ENCODE assay signal across 26 mouse cellular contexts in the genomic region with DNA sequence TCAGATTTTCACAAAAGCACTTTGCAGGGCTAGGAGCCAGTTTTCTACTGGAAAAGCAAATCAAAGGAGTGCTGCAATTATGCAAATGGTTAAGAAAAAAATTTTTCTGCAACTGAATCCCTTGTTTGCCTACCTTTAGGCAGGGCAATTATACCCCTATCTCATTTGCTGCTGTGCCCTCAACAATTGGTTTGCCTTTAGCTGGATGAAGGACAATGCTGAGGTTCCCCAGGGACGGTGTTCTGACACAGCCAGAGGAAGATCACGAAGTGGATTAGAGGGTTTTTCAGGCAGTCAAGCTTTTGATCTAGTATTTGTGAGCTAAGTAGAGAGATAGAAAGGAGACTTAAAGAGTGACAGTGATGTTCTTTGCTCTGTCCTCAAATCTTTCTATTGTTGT.
DNase-seq lines count a peak whose midpoint lies in the region; ATAC-seq and TF ChIP-seq lines count a peak whose summit lies in the region.
"Had no signal": no experiment of that assay in that cellular context is flagged by ENCODE, and none has a peak within 500 bp of the region (broad histone marks: within the 10 kb centered on the region; RNA-seq: fewer than 3 reads in every experiment).

No protein-coding gene starts in this region.

- 0 out of 2 replicates have a peak overlapping the region, but pooled peaks have one; percentile 2 for H3K27ac ChIP-seq in forebrain, embryonic 13.5 days
- no peak overlapping the region for H3K27ac ChIP-seq in forebrain, embryonic 15.5 days (replicated peaks)
- peak overlapping the region; percentile 40 for H3K27ac ChIP-seq in heart, embryonic 13.5 days (replicated peaks)
- no peak overlapping the region for H3K27ac ChIP-seq in heart, adult 2 months
- 0 out of 2 replicates have a peak overlapping the region, but pooled peaks have one; percentile 36 for H3K27ac ChIP-seq in midbrain, embryonic 12.5 days (replicated peaks)
- H3K27ac ChIP-seq in midbrain, embryonic 10.5 days (replicated peaks), result no peak overlapping the region
- H3K27ac ChIP-seq: hindbrain, embryonic 12.5 days; intestine, embryonic 15.5 days; limb, embryonic 12.5 days; macrophage; stomach, embryonic 15.5 days had no signal

- TF ChIP-seq POLR2A in heart, adult 2 months (IDR thresholded peaks at IDR 0.05; ENCODE audit: insufficient read depth, low read depth, low read length), result no peak

- no peak overlapping the region for H3K9ac ChIP-seq in forebrain, embryonic 13.5 days
- H3K9ac ChIP-seq in forebrain, embryonic 15.5 days (replicated peaks), result no peak overlapping the region
- no peak overlapping the region for H3K9ac ChIP-seq in heart, embryonic 13.5 days
- no peak overlapping the region for H3K9ac ChIP-seq in heart, adult 2 months (ENCODE audit: low read depth, low read length)
- no peak overlapping the region for H3K9ac ChIP-seq in midbrain, embryonic 12.5 days (replicated peaks)
- H3K9ac ChIP-seq: forebrain, postnatal 0 days; hindbrain, embryonic 12.5 days; intestine, embryonic 15.5 days; limb, embryonic 12.5 days; liver, postnatal 0 days; stomach, embryonic 15.5 days had no signal

- no peak for TF ChIP-seq EP300 in heart, adult 2 months (IDR thresholded peaks at IDR 0.05; ENCODE audit: insufficient read depth, low read depth, low read length)

- H3K36me3 ChIP-seq in forebrain, embryonic 13.5 days (ENCODE audit: poor library complexity, severe bottlenecking), result no peaks in the 10 kb centered on the region
- no peaks in the 10 kb centered on the region for H3K36me3 ChIP-seq in forebrain, embryonic 15.5 days
- H3K36me3 ChIP-seq in heart, embryonic 13.5 days, result no peaks in the 10 kb centered on the region
- no peaks in the 10 kb centered on the region for H3K36me3 ChIP-seq in heart, adult 2 months (ENCODE audit: control insufficient read depth, insufficient read depth, low read length)
- no peaks in the 10 kb centered on the region for H3K36me3 ChIP-seq in midbrain, embryonic 12.5 days
- no peaks in the 10 kb centered on the region for H3K36me3 ChIP-seq in midbrain, embryonic 10.5 days
- H3K36me3 ChIP-seq: hindbrain, embryonic 12.5 days; intestine, embryonic 15.5 days; limb, embryonic 12.5 days; stomach, embryonic 15.5 days had no signal

- no peaks in the 10 kb centered on the region for H3K79me2 ChIP-seq in heart, adult 2 months (replicated peaks; ENCODE audit: control insufficient read depth, insufficient read depth, low read length)

- H3K9me3 ChIP-seq in forebrain, embryonic 13.5 days (replicated peaks), result no peaks in the 10 kb centered on the region
- H3K9me3 ChIP-seq in forebrain, embryonic 15.5 days, result no peaks in the 10 kb centered on the region
- H3K9me3 ChIP-seq in heart, embryonic 13.5 days, result no peaks in the 10 kb centered on the region
- no peaks in the 10 kb centered on the region for H3K9me3 ChIP-seq in midbrain, embryonic 12.5 days
- no peaks in the 10 kb centered on the region for H3K9me3 ChIP-seq in midbrain, embryonic 10.5 days (replicated peaks)
- H3K9me3 ChIP-seq: hindbrain, embryonic 12.5 days; intestine, embryonic 15.5 days; limb, embryonic 12.5 days; stomach, embryonic 15.5 days had no signal

- TF ChIP-seq CTCF in heart, adult 2 months (IDR thresholded peaks at IDR 0.05), result no peak

- WGBS in forebrain, embryonic 13.5 days, result 4% methylated on average over 2 of the region's 2 CpGs
- WGBS in forebrain, embryonic 15.5 days, result 6% methylated on average over 2 of the region's 2 CpGs
- WGBS in heart, embryonic 13.5 days, result 36% methylated on average over 2 of the region's 2 CpGs
- 56% methylated on average over 2 of the region's 2 CpGs for WGBS in heart, adult 2 months
- WGBS in midbrain, embryonic 12.5 days, result 4% methylated on average over 2 of the region's 2 CpGs
- WGBS in midbrain, embryonic 10.5 days, result 10% methylated on average over 2 of the region's 2 CpGs

- H3K4me2 ChIP-seq in forebrain, embryonic 13.5 days, result no peak overlapping the region
- H3K4me2 ChIP-seq in forebrain, embryonic 15.5 days (replicated peaks), result no peak overlapping the region
- no peak overlapping the region; the same call in 1 of the 2 replicates for H3K4me2 ChIP-seq in heart, embryonic 13.5 days
- no peak overlapping the region for H3K4me2 ChIP-seq in midbrain, embryonic 12.5 days (replicated peaks)
- H3K4me2 ChIP-seq: hindbrain, embryonic 12.5 days; intestine, embryonic 15.5 days; limb, embryonic 12.5 days; liver, embryonic 11.5 days; stomach, embryonic 15.5 days had no signal

- intact Hi-C loops in heart, adult 2 months (cut with DNase I), result no loop called here

- peaks cover 9% of the 10 kb centered on the region for H3K27me3 ChIP-seq in forebrain, embryonic 13.5 days
- no peaks in the 10 kb centered on the region for H3K27me3 ChIP-seq in forebrain, embryonic 15.5 days
- no peaks in the 10 kb centered on the region for H3K27me3 ChIP-seq in heart, embryonic 13.5 days (replicated peaks)
- H3K27me3 ChIP-seq in heart, adult 2 months (ENCODE audit: control insufficient read depth, insufficient read depth, low read length), result no peaks in the 10 kb centered on the region
- peaks cover 20% of the 10 kb centered on the region; the same call in 1 of the 2 replicates for H3K27me3 ChIP-seq in midbrain, embryonic 12.5 days
- H3K27me3 ChIP-seq in midbrain, embryonic 10.5 days (ENCODE audit: low read depth, poor library complexity, severe bottlenecking), result peaks cover 59% of the 10 kb centered on the region
- H3K27me3 ChIP-seq: hindbrain, embryonic 12.5 days; intestine, embryonic 15.5 days; limb, embryonic 12.5 days; stomach, embryonic 15.5 days had no signal

- peak; percentile 77; the same call in 1 of the 2 replicates for ATAC-seq in forebrain, embryonic 13.5 days
- ATAC-seq in forebrain, embryonic 15.5 days (replicated peaks), result no peak
- no peak for ATAC-seq in heart, embryonic 13.5 days (ENCODE audit: extremely low read depth, insufficient number of reproducible peaks, low FRiP score, low TSS enrichment)
- peak; percentile 77 for ATAC-seq in midbrain, embryonic 12.5 days (ENCODE audit: low FRiP score, low read depth)
- ATAC-seq: activated CD4-positive, CD25-positive, alpha-beta regulatory T cell, adult 4 months; intestine, embryonic 15.5 days; liver, postnatal 0 days; lung, postnatal 0 days had no signal

- no peak overlapping the region for H3K4me3 ChIP-seq in forebrain, embryonic 13.5 days
- H3K4me3 ChIP-seq in forebrain, embryonic 15.5 days, result no peak overlapping the region
- H3K4me3 ChIP-seq in heart, embryonic 13.5 days, result no peak overlapping the region
- H3K4me3 ChIP-seq in heart, adult 2 months, result no peak overlapping the region
- no peak overlapping the region for H3K4me3 ChIP-seq in midbrain, embryonic 12.5 days
- H3K4me3 ChIP-seq in midbrain, embryonic 10.5 days, result no peak overlapping the region
- H3K4me3 ChIP-seq: hindbrain, embryonic 12.5 days; intestine, embryonic 15.5 days; limb, embryonic 12.5 days; stomach, embryonic 15.5 days had no signal

- no peak for DNase-seq in heart, adult 2 months
- no peak for DNase-seq in midbrain, embryonic 10.5 days (ENCODE audit: low spot score)
- DNase-seq in thymus, postnatal 25 days, result no peak
- DNase-seq: adrenal gland, adult 8-10 months; cerebellum, adult 8-10 months; cerebellum, postnatal 36 days; gastrocnemius, postnatal 14 days; heart, adult 18-20 months; kidney, adult 8-10 months; kidney, postnatal 14 days; layer of hippocampus, postnatal 36 days; liver, postnatal 0 days; thymus, postnatal 36 days had no signal

- H3K4me1 ChIP-seq in forebrain, embryonic 13.5 days, result peaks cover 16% of the 10 kb centered on the region
- H3K4me1 ChIP-seq in forebrain, embryonic 15.5 days, result peaks cover 8% of the 10 kb centered on the region
- H3K4me1 ChIP-seq in heart, embryonic 13.5 days, result peaks cover 20% of the 10 kb centered on the region
- no peaks in the 10 kb centered on the region for H3K4me1 ChIP-seq in heart, adult 2 months (ENCODE audit: control insufficient read depth, insufficient read depth, low read length)
- H3K4me1 ChIP-seq in midbrain, embryonic 12.5 days, result peaks cover 19% of the 10 kb centered on the region; the same call in 1 of the 2 replicates
- peaks cover 41% of the 10 kb centered on the region for H3K4me1 ChIP-seq in midbrain, embryonic 10.5 days
- H3K4me1 ChIP-seq: intestine, embryonic 15.5 days; limb, embryonic 12.5 days; stomach, embryonic 15.5 days had no signal

Comparison
In these comparisons a context has a peak if more than half of its experiments do, and no peak if none do; other contexts are left out.
1. ATAC-seq: peak in forebrain, embryonic 13.5 days (single experiment) and midbrain, embryonic 12.5 days (single experiment); none in forebrain, embryonic 15.5 days (single experiment) and heart, embryonic 13.5 days (single experiment).
2. H3K27ac ChIP-seq: peak in forebrain, embryonic 13.5 days (single experiment), heart, embryonic 13.5 days (single experiment) and midbrain, embryonic 12.5 days (single experiment); none in forebrain, embryonic 15.5 days (single experiment), heart, adult 2 months (single experiment) and midbrain, embryonic 10.5 days (single experiment).